Mouse (Mus musculus): ENCODE measurements around the gene Dicer1. TPM values are rescaled to one million over a fixed set of nuclear protein-coding genes. Genes with fewer than 3 reads are reported as not detected.

Dicer1 gene
- polyA plus RNA-seq, 1 experiment, result 7.3 TPM

DNA sequence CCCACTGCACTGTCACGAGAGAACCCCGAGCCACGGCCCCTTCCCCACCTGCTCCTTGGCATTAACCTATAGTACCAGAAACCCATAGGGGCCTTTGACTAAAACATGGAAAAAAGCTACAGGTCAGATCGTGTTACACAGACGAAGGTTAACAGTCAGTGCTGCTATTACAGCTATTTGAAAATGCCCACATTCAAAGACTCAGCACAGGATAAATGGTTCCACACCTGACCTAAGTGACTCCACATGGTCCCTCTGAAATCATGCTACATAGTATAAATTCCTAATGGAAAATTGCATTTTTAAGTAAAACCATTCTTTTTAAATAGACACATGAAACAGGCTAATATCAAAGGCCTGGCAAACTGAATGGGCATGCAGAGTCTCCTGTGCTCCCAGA lies 35.3 kb downstream of the Dicer1 start:
- Histone ChIP-seq H3K4me3 (ENCODE audit: insufficient read depth, poor library complexity, severe bottlenecking) (no peak overlapping the region), H3K36me3 (ENCODE audit: control insufficient read depth, insufficient read depth) (peaks cover 73% of the 10 kb centered on the region), H3K79me2 (ENCODE audit: control insufficient read depth, insufficient read depth) (peaks cover 46% of the 10 kb centered on the region), H3ac (ENCODE audit: control insufficient read depth, insufficient read length, low read depth) (no peak overlapping the region), H3K27me3 (ENCODE audit: control insufficient read depth, insufficient read depth, insufficient read length) (no peaks in the 10 kb centered on the region), H3K79me3 (ENCODE audit: low read depth) (peaks cover 9% of the 10 kb centered on the region)
- TF ChIP-seq CEBPB (IDR thresholded peaks at IDR 0.05; ENCODE audit: low read depth) (no peak), FOSL1 (IDR thresholded peaks at IDR 0.05; ENCODE audit: insufficient read depth, low read length, poor library complexity, severe bottlenecking) (no peak), MAX (IDR thresholded peaks at IDR 0.05) (no peak), CTCF (IDR thresholded peaks at IDR 0.05; ENCODE audit: control insufficient read depth, insufficient read depth, insufficient read length) (no peak), MYOG (IDR thresholded peaks at IDR 0.05; ENCODE audit: control insufficient read depth, extremely low read depth, insufficient read length) (no peak), MYOD1 (IDR thresholded peaks at IDR 0.05; ENCODE audit: control insufficient read depth, insufficient read length, low read depth) (no peak), USF1 (IDR thresholded peaks at IDR 0.05; ENCODE audit: low read depth) (no peak)

DNA sequence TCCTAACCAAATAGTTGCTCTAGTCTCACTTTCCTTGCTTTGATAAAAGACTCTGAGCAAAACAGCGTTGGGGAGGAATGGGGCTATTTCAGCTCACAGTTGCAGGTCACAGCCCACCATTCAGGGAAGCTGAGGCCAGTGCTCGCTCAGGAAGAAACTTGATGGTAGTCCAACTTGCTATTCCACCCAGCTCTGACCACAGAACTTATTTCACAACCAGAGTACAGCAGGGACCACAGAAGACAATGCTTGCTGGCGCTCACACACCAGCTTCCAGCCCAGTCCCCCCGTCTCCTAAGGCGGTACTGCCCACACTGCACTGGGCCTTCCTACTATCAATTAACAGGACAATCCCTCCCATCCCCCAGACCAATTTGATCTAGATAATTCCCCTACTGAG lies 36.3 kb downstream of the Dicer1 start:
- Histone ChIP-seq H3ac (ENCODE audit: control insufficient read depth, insufficient read length, low read depth) (no peak overlapping the region), H3K4me3 (ENCODE audit: insufficient read depth, poor library complexity, severe bottlenecking) (no peak overlapping the region), H3K27me3 (ENCODE audit: control insufficient read depth, insufficient read depth, insufficient read length) (no peaks in the 10 kb centered on the region), H3K79me3 (ENCODE audit: low read depth) (peaks cover 9% of the 10 kb centered on the region), H3K36me3 (ENCODE audit: control insufficient read depth, insufficient read depth) (peaks cover 73% of the 10 kb centered on the region), H3K79me2 (ENCODE audit: control insufficient read depth, insufficient read depth) (peaks cover 46% of the 10 kb centered on the region)
- TF ChIP-seq USF1 (IDR thresholded peaks at IDR 0.05; ENCODE audit: low read depth) (no peak), FOSL1 (IDR thresholded peaks at IDR 0.05; ENCODE audit: insufficient read depth, low read length, poor library complexity, severe bottlenecking) (no peak), MYOG (IDR thresholded peaks at IDR 0.05; ENCODE audit: control insufficient read depth, extremely low read depth, insufficient read length) (no peak), CTCF (IDR thresholded peaks at IDR 0.05; ENCODE audit: control insufficient read depth, insufficient read depth, insufficient read length) (no peak), CEBPB (IDR thresholded peaks at IDR 0.05; ENCODE audit: low read depth) (no peak), MYOD1 (IDR thresholded peaks at IDR 0.05; ENCODE audit: control insufficient read depth, insufficient read length, low read depth) (no peak), MAX (IDR thresholded peaks at IDR 0.05) (no peak)

DNA sequence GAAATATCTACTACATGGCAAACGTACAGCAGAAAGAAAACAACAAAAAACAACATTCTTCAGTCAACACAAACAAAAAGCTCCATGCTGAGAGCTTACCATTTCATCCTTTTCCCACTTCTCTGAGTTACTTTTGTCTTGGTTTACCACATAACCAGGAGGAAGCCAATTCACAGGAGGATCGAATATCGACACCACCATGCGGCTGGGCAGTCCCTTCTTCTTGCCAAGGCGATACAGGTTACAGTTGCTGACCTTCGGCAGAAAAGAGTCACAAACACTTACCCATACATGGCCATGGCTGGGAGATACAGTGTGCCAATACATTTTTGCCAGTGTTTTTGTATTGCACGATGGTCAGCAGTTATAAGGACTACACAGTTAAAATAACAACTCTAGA lies 51.5 kb downstream of the Dicer1 start:
- no peak for TF ChIP-seq CEBPB (IDR thresholded peaks at IDR 0.05; ENCODE audit: low read depth)
- no peak for TF ChIP-seq CTCF (IDR thresholded peaks at IDR 0.05; ENCODE audit: control insufficient read depth, insufficient read depth, insufficient read length)
- TF ChIP-seq MYOG (IDR thresholded peaks at IDR 0.05; ENCODE audit: control insufficient read depth, extremely low read depth, insufficient read length), result no peak
- TF ChIP-seq FOSL1 (IDR thresholded peaks at IDR 0.05; ENCODE audit: insufficient read depth, low read length, poor library complexity, severe bottlenecking), result no peak
- TF ChIP-seq MAX (IDR thresholded peaks at IDR 0.05), result no peak
- no peak for TF ChIP-seq USF1 (IDR thresholded peaks at IDR 0.05; ENCODE audit: low read depth)
- no peak for TF ChIP-seq MYOD1 (IDR thresholded peaks at IDR 0.05; ENCODE audit: control insufficient read depth, insufficient read length, low read depth)
- Histone ChIP-seq H3ac (ENCODE audit: control insufficient read depth, insufficient read length, low read depth) (no peak overlapping the region), H3K36me3 (ENCODE audit: control insufficient read depth, insufficient read depth) (peaks cover 95% of the 10 kb centered on the region)

DNA sequence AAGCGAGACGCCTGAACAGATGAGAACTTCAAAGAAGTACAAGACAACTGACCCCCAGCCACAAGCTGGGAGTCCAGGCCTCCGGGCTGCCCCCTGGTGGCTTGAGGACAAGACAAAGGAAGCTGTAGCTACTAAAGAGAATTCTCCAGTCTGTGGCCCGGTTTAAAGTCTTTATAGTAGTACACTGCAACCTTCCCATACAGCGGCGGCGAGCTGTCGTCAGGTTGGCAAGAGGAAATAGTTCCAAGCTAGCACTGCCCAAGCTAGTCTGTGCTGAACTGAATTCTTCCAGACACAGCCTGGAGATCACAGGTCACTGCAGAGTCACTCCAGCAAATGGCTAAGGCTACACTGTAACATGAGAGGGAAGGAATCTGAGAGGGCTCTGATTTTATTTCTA lies 52.0 kb downstream of the Dicer1 start:
- H3K79me3 ChIP-seq (ENCODE audit: low read depth), result peaks cover 4% of the 10 kb centered on the region
- H3ac ChIP-seq (ENCODE audit: control insufficient read depth, insufficient read length, low read depth), result no peak overlapping the region
- H3K27me3 ChIP-seq (ENCODE audit: control insufficient read depth, insufficient read depth, insufficient read length), result no peaks in the 10 kb centered on the region
- peaks cover 94% of the 10 kb centered on the region for H3K36me3 ChIP-seq (ENCODE audit: control insufficient read depth, insufficient read depth)
- no peak for TF ChIP-seq CEBPB (IDR thresholded peaks at IDR 0.05; ENCODE audit: low read depth)
- no peak for TF ChIP-seq CTCF (IDR thresholded peaks at IDR 0.05; ENCODE audit: control insufficient read depth, insufficient read depth, insufficient read length)
- TF ChIP-seq FOSL1 (IDR thresholded peaks at IDR 0.05; ENCODE audit: insufficient read depth, low read length, poor library complexity, severe bottlenecking), result no peak
- TF ChIP-seq USF1 (IDR thresholded peaks at IDR 0.05; ENCODE audit: low read depth), result no peak
- TF ChIP-seq MYOG (IDR thresholded peaks at IDR 0.05; ENCODE audit: control insufficient read depth, extremely low read depth, insufficient read length), result no peak
- no peak for TF ChIP-seq MYOD1 (IDR thresholded peaks at IDR 0.05; ENCODE audit: control insufficient read depth, insufficient read length, low read depth)
- TF ChIP-seq MAX (IDR thresholded peaks at IDR 0.05), result no peak
- peaks cover 17% of the 10 kb centered on the region for H3K79me2 ChIP-seq (ENCODE audit: control insufficient read depth, insufficient read depth)
- no peak overlapping the region for H3K4me3 ChIP-seq (ENCODE audit: insufficient read depth, poor library complexity, severe bottlenecking)

More for the DNA sequence above, 51.5 kb downstream of the Dicer1 start:
- H3K79me2 ChIP-seq (ENCODE audit: control insufficient read depth, insufficient read depth), result peaks cover 17% of the 10 kb centered on the region
- peaks cover 4% of the 10 kb centered on the region for H3K79me3 ChIP-seq (ENCODE audit: low read depth)
- H3K27me3 ChIP-seq (ENCODE audit: control insufficient read depth, insufficient read depth, insufficient read length), result no peaks in the 10 kb centered on the region
- no peak overlapping the region for H3K4me3 ChIP-seq (ENCODE audit: insufficient read depth, poor library complexity, severe bottlenecking)

DNA sequence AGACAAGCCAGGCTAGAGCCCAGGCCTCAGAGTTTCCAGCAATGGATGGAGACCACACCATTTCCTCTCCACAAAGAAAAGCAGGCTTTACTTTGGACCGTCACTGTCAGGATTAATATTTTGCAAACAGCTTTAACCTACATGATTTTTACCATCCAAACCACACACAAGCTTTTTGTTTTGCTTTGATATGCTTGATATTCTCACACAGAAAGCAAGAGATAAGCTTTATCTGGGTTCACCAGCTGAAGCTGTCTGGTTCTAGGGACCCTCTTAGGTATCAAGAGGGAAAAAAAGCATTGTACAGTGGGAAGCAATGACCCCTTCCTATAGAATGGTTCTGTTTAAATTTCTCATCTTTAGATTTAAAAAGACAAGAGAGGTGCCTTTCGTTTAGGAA lies 56.2 kb downstream of the Dicer1 start:
- peaks cover 17% of the 10 kb centered on the region for H3K79me2 ChIP-seq (ENCODE audit: control insufficient read depth, insufficient read depth)
- H3ac ChIP-seq (ENCODE audit: control insufficient read depth, insufficient read length, low read depth), result no peak overlapping the region
- peaks cover 87% of the 10 kb centered on the region for H3K36me3 ChIP-seq (ENCODE audit: control insufficient read depth, insufficient read depth)
- no peak for TF ChIP-seq FOSL1 (IDR thresholded peaks at IDR 0.05; ENCODE audit: insufficient read depth, low read length, poor library complexity, severe bottlenecking)
- TF ChIP-seq CTCF (IDR thresholded peaks at IDR 0.05; ENCODE audit: control insufficient read depth, insufficient read depth, insufficient read length), result no peak
- no peak for TF ChIP-seq USF1 (IDR thresholded peaks at IDR 0.05; ENCODE audit: low read depth)
- TF ChIP-seq MAX (IDR thresholded peaks at IDR 0.05), result no peak
- no peak for TF ChIP-seq CEBPB (IDR thresholded peaks at IDR 0.05; ENCODE audit: low read depth)
- TF ChIP-seq MYOD1 (IDR thresholded peaks at IDR 0.05; ENCODE audit: control insufficient read depth, insufficient read length, low read depth), result no peak
- no peak for TF ChIP-seq MYOG (IDR thresholded peaks at IDR 0.05; ENCODE audit: control insufficient read depth, extremely low read depth, insufficient read length)
- H3K79me3 ChIP-seq (ENCODE audit: low read depth), result peaks cover 4% of the 10 kb centered on the region
- no peaks in the 10 kb centered on the region for H3K27me3 ChIP-seq (ENCODE audit: control insufficient read depth, insufficient read depth, insufficient read length)
- H3K4me3 ChIP-seq (ENCODE audit: insufficient read depth, poor library complexity, severe bottlenecking), result no peak overlapping the region

DNA sequence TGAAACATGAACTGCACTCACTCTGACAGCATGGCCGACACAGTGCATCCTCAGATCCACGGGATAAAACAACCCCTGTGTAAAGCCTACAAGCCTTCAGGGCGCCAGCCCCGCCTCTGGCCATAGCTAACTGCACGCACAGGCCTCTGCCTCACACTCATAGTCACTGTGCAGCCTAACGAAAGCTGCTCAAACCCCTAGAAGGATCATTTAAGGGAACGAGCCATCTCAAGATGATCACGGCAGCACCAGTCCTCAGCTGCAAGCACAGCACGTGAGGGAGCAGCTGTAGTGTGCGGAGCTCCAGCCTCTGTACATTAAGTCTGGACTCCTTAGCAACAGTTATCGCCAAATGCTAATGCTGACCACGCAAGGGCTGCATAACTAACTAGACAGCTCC lies 58.9 kb downstream of the Dicer1 start:
- Histone ChIP-seq H3K36me3 (ENCODE audit: control insufficient read depth, insufficient read depth) (peaks cover 77% of the 10 kb centered on the region), H3K79me3 (ENCODE audit: low read depth) (peaks cover 4% of the 10 kb centered on the region), H3ac (ENCODE audit: control insufficient read depth, insufficient read length, low read depth) (no peak overlapping the region), H3K27me3 (ENCODE audit: control insufficient read depth, insufficient read depth, insufficient read length) (no peaks in the 10 kb centered on the region), H3K79me2 (ENCODE audit: control insufficient read depth, insufficient read depth) (peaks cover 7% of the 10 kb centered on the region), H3K4me3 (ENCODE audit: insufficient read depth, poor library complexity, severe bottlenecking) (no peak overlapping the region)
- TF ChIP-seq USF1 (IDR thresholded peaks at IDR 0.05; ENCODE audit: low read depth) (no peak), CEBPB (IDR thresholded peaks at IDR 0.05; ENCODE audit: low read depth) (no peak), MAX (IDR thresholded peaks at IDR 0.05) (no peak), MYOG (IDR thresholded peaks at IDR 0.05; ENCODE audit: control insufficient read depth, extremely low read depth, insufficient read length) (no peak), FOSL1 (IDR thresholded peaks at IDR 0.05; ENCODE audit: insufficient read depth, low read length, poor library complexity, severe bottlenecking) (no peak), CTCF (IDR thresholded peaks at IDR 0.05; ENCODE audit: control insufficient read depth, insufficient read depth, insufficient read length) (no peak), MYOD1 (IDR thresholded peaks at IDR 0.05; ENCODE audit: control insufficient read depth, insufficient read length, low read depth) (no peak)
